Mouse (Mus musculus) cerebellum, adult 9-11 months (tissue): ENCODE results near the gene Spred1.

Experiments
- DNase-seq: peaks from one replicate; pipeline ENCODE4 v3.0.0; 2022

Gene Spred1

GRCm38 (mm10) chr2:117190915-117191314, 69.7 kb downstream of the Spred1 start:
- no peak for DNase-seq

- no peak for DNase-seq
These were observed 73.1 kb downstream of the Spred1 start for GRCm38 (mm10) chr2:117194309-117194708.

GRCm38 (mm10) chr2:117195151-117195550, 74.0 kb downstream of the Spred1 start:
- DNase-seq, result no peak

DNA sequence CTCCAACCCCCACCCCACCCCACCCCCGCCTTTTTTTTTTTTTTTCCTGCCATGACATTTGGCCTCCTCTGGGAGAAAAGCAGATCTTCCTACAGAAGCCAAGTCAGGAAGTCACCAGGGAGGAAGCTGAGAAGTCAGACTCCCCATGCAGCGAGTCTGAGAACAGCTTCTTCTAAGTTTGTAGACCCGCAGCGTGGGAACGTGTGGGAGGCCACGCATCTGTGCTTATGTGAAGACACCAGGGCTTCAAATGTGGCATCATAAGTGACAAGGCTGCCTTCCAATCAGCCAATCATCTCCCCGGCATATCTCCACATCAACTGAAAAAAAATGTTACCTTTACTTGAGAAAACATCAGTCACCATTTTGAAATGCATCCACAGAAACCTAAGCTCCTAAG, 74.4 kb downstream of the Spred1 start:
- DNase-seq, result no peak

DNA sequence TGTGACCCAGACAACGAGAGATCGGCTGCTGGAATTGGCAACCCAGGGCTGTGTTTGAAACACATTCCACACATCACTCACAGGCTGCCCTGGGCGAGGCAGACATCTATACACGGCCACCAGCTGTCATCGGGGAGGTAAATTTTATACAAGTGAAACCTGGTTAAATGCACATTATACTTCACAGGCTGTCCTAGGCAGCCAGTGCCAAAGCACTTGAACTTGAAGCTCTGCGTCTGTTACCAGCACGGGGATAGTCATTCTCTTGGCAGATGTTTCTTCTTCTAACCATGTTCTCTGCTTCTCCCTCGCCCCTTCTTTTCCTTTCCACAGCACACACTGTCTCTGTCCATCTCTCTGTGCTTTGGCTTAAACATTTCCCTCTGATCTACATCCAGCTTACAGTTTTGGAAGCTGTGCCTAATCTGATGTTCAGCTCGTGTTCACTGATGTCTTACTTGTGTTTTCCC, 79.7 kb downstream of the Spred1 start:
- no peak for DNase-seq

GRCm38 (mm10) chr2:117203350-117203749, 82.2 kb downstream of the Spred1 start:
- DNase-seq, result no peak

GRCm38 (mm10) chr2:117204534-117204933, 83.4 kb downstream of the Spred1 start:
- DNase-seq, result no peak

DNA sequence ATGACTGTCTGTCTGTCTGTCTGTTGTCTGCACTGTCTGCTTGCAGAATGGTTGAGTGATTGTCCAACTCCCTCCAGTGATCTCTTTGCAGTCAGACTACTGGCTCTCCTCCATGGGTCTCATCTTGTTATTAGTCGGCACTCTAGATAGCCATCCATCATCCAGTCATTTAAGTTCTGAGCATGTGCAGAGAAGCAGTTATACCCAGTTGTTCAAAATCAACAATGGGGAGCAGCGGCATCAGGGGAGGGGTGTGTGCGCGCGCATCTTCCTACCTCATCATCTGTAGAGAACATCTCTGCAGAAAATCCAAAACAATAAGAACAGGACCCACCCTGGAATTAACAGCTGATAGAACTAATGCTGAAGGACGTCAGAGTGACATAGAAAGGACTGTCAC, 83.9 kb downstream of the Spred1 start:
- no peak for DNase-seq

DNA sequence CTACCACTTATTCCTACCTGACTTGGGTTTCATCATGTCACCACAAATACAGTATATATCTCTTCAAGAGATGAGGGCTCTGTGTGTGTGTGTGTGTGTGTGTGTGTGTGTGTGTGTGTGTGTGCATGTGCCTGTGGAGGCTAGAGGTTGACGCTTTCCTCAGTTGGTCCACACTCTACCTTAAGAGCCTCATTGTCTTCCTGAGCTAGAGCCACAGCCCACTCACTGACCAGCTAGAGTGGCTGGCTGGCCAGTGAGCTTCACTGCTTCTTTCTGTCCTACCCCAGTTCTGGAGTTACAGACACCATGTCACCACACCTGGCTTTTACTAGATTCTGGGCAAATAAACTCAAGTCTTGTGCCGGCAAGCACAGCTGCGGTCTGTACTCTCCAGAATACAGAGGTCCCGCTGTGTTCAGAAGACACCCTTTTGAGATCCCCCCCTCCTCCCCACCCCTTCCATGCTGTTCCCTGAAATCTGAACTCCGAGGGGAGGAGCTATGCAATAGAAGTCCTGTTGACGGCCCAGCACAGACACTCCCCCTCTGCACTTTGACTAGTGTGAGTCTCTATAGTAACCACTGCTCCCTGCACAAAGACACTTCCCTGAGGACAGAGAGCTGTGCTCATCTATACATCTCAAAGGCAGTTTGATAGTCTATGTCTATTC, 89.4 kb downstream of the Spred1 start:
- no peak for DNase-seq

DNA sequence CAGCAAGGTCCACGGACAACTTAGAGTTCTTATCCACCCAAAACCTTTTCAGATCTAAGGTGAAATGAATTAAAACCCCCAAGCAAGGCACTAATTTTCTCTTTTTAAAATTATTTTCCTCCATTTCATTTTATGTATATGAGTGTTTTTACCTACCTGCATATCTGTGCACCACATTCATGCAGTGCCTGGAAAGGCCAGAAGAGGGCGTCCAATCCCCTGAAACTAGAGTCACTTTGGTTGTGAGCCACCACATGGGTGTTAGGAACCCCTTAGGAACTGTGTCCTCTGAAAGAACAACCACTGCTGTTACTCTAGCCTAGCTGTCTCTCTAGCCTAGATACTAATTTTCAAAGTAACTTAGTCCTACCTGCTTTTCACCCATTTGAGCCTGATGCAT, 95.0 kb downstream of the Spred1 start:
- no peak for DNase-seq

- DNase-seq, result no peak
These were observed 96.6 kb downstream of the Spred1 start for GRCm38 (mm10) chr2:117217695-117218216.

DNA sequence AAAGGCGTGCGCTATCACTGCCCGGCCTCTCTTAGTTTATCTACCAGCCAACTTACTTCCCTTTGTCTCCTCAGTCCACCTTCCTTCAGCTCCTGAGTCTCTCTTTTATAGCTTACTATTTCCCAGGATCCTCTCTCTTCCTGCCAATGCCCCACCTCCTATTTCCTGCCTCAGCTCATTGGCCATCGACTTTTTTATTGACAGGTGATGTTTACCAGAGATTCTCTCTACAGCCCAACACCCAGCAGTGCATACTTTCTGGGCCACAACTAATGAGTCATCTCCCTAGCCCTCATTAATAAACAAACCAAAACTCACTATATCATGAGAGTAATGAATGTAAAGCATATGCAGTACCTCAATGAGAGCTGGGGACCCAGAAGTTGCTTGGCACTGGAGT, 98.4 kb downstream of the Spred1 start:
- no peak for DNase-seq

DNA sequence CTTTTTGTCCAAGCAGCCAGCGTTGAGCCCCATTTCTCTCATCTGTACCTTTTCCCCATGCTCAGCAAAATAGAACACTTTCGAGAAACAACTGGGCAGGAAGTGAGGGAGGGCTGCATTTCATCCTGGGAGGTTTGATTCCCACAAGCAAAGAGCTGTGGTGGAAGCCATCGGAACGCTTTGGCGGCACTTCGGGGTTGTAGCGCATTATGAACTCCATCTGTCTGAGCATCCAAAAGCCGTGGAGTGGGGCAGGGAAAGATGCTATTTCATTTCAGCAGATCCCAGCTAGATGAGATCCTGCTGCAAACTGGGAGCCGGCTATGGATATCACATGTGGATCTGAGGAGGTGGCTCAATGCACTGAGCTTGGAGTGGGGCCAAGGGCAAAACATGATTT, 101.5 kb downstream of the Spred1 start:
- no peak for DNase-seq

DNA sequence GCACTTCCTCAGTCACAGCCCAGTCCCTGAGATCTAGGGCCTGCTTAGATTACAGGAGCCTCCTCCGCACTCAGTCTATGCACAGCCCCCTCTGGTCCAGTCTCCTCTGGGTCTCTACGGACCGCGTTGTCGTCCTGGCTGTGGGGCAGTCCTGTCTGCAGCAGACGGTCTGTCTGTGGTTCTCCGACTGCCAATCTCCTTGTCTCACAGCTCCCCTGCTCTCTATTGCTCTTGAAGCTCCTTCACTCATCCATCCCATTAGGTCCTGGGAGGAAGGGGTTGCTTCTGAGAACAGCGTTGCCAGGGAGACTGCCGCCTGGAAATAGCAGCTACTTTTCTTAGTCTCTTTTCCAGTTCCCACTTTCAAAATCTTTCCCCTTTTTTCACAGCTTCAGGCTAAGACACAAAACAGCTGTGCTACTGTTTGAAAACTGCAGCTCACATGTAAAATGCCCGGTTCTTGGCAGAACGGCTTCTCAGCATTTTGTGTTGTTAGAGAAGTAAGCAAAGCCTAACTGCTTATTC, 107.5 kb downstream of the Spred1 start:
- DNase-seq, result no peak

DNA sequence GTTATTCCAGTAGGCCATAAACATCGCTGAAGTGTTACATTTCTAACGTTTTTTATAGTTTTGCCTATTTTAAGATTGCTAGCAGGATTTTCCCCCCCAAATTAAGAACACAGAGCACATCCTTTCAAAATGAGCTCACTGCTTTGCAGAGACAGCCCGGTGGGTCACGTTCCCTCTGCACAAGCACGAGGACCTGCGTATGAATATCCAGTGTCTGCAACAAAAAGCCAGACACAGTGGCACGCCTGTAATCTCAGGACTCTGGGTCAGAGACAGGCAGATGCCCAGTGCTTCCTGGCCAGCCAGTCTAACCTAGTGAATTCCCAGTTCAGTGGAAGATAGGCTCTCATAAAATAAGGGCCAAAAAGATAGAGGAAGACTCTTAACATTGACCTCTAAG, 109.1 kb downstream of the Spred1 start:
- DNase-seq, result no peak

DNA sequence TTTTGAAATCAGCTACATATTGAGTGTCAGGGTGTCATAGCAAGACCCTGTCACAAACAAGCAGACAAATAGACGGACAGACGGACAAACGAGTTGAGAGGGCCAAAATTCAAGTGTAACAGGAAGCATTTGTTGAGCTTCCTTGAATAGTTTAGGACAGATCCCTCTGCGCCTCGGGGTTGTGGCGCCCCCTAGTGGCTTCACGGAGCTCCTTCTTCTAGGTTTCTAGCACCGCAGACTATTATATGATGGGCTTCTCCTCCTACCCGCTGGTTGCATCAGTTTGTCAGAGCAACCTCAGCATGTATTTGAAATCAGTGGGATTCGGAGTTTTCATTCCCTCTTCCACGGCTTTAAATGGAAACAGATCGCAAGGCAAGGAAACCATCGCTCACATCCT, 110.1 kb downstream of the Spred1 start:
- peak; percentile 54 for DNase-seq
